Comparison of ENCODE assay signal across 10 mouse cellular contexts in genomic region chr3:37673513-37674261, GRCm38 (mm10). TPM values are rescaled to one million over a fixed set of nuclear protein-coding genes. Genes with fewer than 3 reads are reported as not detected.
DNase-seq lines count a peak whose midpoint lies in the region; ATAC-seq and TF ChIP-seq lines count a peak whose summit lies in the region.
"Had no signal": no experiment of that assay in that cellular context is flagged by ENCODE, and none has a peak within 500 bp of the region (broad histone marks: within the 10 kb centered on the region; RNA-seq: fewer than 3 reads in every experiment).

No protein-coding gene starts in this region.

- H3K27ac ChIP-seq in embryonic facial prominence, embryonic 10.5 days (replicated peaks): no peak overlapping the region
- no peak overlapping the region for H3K27ac ChIP-seq in intestine, embryonic 16.5 days (ENCODE audit: low read length)
- peak overlapping the region; percentile 17; the same call in 1 of the 2 replicates for H3K27ac ChIP-seq in small intestine, adult 2 months (ENCODE audit: insufficient read depth, low read depth, low read length)
- H3K27ac ChIP-seq in lung, postnatal 0 days (ENCODE audit: low read length): no peak overlapping the region
- H3K27ac ChIP-seq: left cerebral cortex, adult 2 months had no signal

- TF ChIP-seq POLR2A in small intestine, adult 2 months (IDR thresholded peaks at IDR 0.05; ENCODE audit: low read depth, low read length): no peak

- WGBS in embryonic facial prominence, embryonic 10.5 days: 55% methylated on average over 13 of the region's 13 CpGs
- 67% methylated on average over 13 of the region's 13 CpGs for WGBS in intestine, embryonic 16.5 days
- WGBS in small intestine, adult 2 months: 50% methylated on average over 13 of the region's 13 CpGs
- 56% methylated on average over 13 of the region's 13 CpGs for WGBS in lung, postnatal 0 days

- TF ChIP-seq EP300 in lung, postnatal 0 days (IDR thresholded peaks at IDR 0.05): no peak

- DNase-seq in left cerebral cortex, postnatal 4 days: peak; percentile 23
- no peak for DNase-seq in left cerebral cortex, postnatal 36 days (ENCODE audit: low spot score in 2 of 2)
- peak; percentile 47 for DNase-seq in embryonic facial prominence, embryonic 10.5 days (ENCODE audit: low spot score)
- DNase-seq in lung, postnatal 36 days: no peak
- DNase-seq in heart, adult 18-20 months: no peak
- no peak for DNase-seq in lung, postnatal 0 days (ENCODE audit: low spot score)
- DNase-seq: liver, postnatal 0 days had no signal

- peaks cover 31% of the 10 kb centered on the region for H3K4me1 ChIP-seq in embryonic facial prominence, embryonic 10.5 days
- peaks cover 7% of the 10 kb centered on the region for H3K4me1 ChIP-seq in intestine, embryonic 16.5 days (ENCODE audit: control insufficient read depth, insufficient read depth, low read length)
- peaks cover 27% of the 10 kb centered on the region; the same call in 1 of the 2 replicates for H3K4me1 ChIP-seq in small intestine, adult 2 months (ENCODE audit: control insufficient read depth, insufficient read depth, insufficient read length, low read length)
- H3K4me1 ChIP-seq in lung, postnatal 0 days (ENCODE audit: insufficient read depth, low read depth, low read length): peaks cover 4% of the 10 kb centered on the region; the same call in 1 of the 2 replicates

- H3K36me3 ChIP-seq in embryonic facial prominence, embryonic 10.5 days (replicated peaks): peaks cover 9% of the 10 kb centered on the region
- no peaks in the 10 kb centered on the region for H3K36me3 ChIP-seq in intestine, embryonic 16.5 days (ENCODE audit: control insufficient read depth, insufficient read depth, low read length)
- no peaks in the 10 kb centered on the region for H3K36me3 ChIP-seq in small intestine, adult 2 months (ENCODE audit: control insufficient read depth, insufficient read depth, low read length)
- no peaks in the 10 kb centered on the region for H3K36me3 ChIP-seq in lung, postnatal 0 days (ENCODE audit: insufficient read depth, low read length)

- H3K9ac ChIP-seq in intestine, embryonic 16.5 days (ENCODE audit: low read depth, low read length): no peak overlapping the region
- H3K9ac ChIP-seq in lung, postnatal 0 days (replicated peaks; ENCODE audit: low read depth): no peak overlapping the region
- H3K9ac ChIP-seq: liver, postnatal 0 days had no signal

- peak; percentile 39 for ATAC-seq in intestine, embryonic 16.5 days
- no peak for ATAC-seq in lung, postnatal 0 days
- ATAC-seq: liver, postnatal 0 days had no signal

- no peak overlapping the region for H3K4me3 ChIP-seq in embryonic facial prominence, embryonic 10.5 days
- H3K4me3 ChIP-seq in intestine, embryonic 16.5 days (ENCODE audit: low read length): no peak overlapping the region
- no peak overlapping the region for H3K4me3 ChIP-seq in small intestine, adult 2 months (ENCODE audit: low read depth, low read length)
- H3K4me3 ChIP-seq in lung, postnatal 0 days (ENCODE audit: low read depth, low read length): no peak overlapping the region
- H3K4me3 ChIP-seq: left cerebral cortex, adult 2 months had no signal

- H3K4me2 ChIP-seq in intestine, embryonic 16.5 days (ENCODE audit: low read depth, low read length): no peak overlapping the region
- H3K4me2 ChIP-seq in lung, postnatal 0 days (replicated peaks; ENCODE audit: low read depth, low read length): no peak overlapping the region

- peaks cover 51% of the 10 kb centered on the region for H3K27me3 ChIP-seq in embryonic facial prominence, embryonic 10.5 days (replicated peaks; ENCODE audit: low read depth, poor library complexity, severe bottlenecking)
- H3K27me3 ChIP-seq in intestine, embryonic 16.5 days (replicated peaks; ENCODE audit: control insufficient read depth, insufficient read depth, low read length): no peaks in the 10 kb centered on the region
- no peaks in the 10 kb centered on the region for H3K27me3 ChIP-seq in small intestine, adult 2 months (ENCODE audit: control insufficient read depth, insufficient read depth, low read length)
- no peaks in the 10 kb centered on the region for H3K27me3 ChIP-seq in lung, postnatal 0 days (replicated peaks; ENCODE audit: insufficient read depth, low read length)

- intact Hi-C loops in left cerebral cortex, postnatal 4 days (cut with DNase I): no loop called here
- intact Hi-C loops in left cerebral cortex, postnatal 36 days (cut with DNase I): no loop called here

- peaks cover 11% of the 10 kb centered on the region for H3K9me3 ChIP-seq in embryonic facial prominence, embryonic 10.5 days
- H3K9me3 ChIP-seq in intestine, embryonic 16.5 days (ENCODE audit: control insufficient read depth, low read length): peaks cover 11% of the 10 kb centered on the region
- H3K9me3 ChIP-seq in lung, postnatal 0 days (ENCODE audit: low read length): peaks cover 9% of the 10 kb centered on the region; the same call in 1 of the 2 replicates

- no peak for TF ChIP-seq CTCF in small intestine, adult 2 months (IDR thresholded peaks at IDR 0.05; ENCODE audit: extremely low read depth, insufficient read length, insufficient replicate concordance, low read depth, low read length)
- TF ChIP-seq CTCF in lung, postnatal 0 days (IDR thresholded peaks at IDR 0.05): no peak

RNA-seq across cellular contexts. Expression of gene Spry1, which starts 33.9 kb away (rescaled TPM):
- 10 to 100 TPM; 15.2 to 15.6 TPM for total RNA-seq in left cerebral cortex, postnatal 4 days (2021)
- total RNA-seq in left cerebral cortex, postnatal 36 days (2021): 1 to 10 TPM; 9.5 to 9.6 TPM
- polyA plus RNA-seq in embryonic facial prominence, embryonic 10.5 days (2016; fragmentation: Nextera tagmentation; extraction: Ambion mirVana): 17.9 and 18.4 TPM in 2 replicates
- polyA plus RNA-seq in intestine, embryonic 16.5 days (2015; fragmentation: Nextera tagmentation; extraction: Ambion mirVana): 11.3 and 13.4 TPM in 2 replicates
- polyA plus RNA-seq in small intestine, adult 2 months (2012; rRNA removed): 7.1 and 17.5 TPM in 2 replicates
- total RNA-seq in heart, adult 18-20 months (2021): 10 to 100 TPM; 22.8 to 25.3 TPM
- polyA plus RNA-seq in lung, postnatal 0 days (2015; fragmentation: Nextera tagmentation; extraction: Ambion mirVana): 23.3 and 24.7 TPM in 2 replicates

RNA-seq across cellular contexts. Expression of gene Gm5148, which starts 50.6 kb away (rescaled TPM):
- total RNA-seq in left cerebral cortex, postnatal 4 days (2021): 1 to 10 TPM; 1.5 to 2.8 TPM
- total RNA-seq in left cerebral cortex, postnatal 36 days (2021): 1 to 10 TPM; 3.7 to 3.9 TPM
- 3.1 and 4.1 TPM in 2 replicates for polyA plus RNA-seq in embryonic facial prominence, embryonic 10.5 days (2016; fragmentation: Nextera tagmentation; extraction: Ambion mirVana)
- polyA plus RNA-seq in intestine, embryonic 16.5 days (2015; fragmentation: Nextera tagmentation; extraction: Ambion mirVana): 4.0 and 5.9 TPM in 2 replicates
- 0.86 and 1.7 TPM in 2 replicates for polyA plus RNA-seq in small intestine, adult 2 months (2012; rRNA removed)
- not detected for total RNA-seq in heart, adult 18-20 months (2021)
- 10.1 and 11.7 TPM in 2 replicates for polyA plus RNA-seq in lung, postnatal 0 days (2015; fragmentation: Nextera tagmentation; extraction: Ambion mirVana)

Comparison
In these comparisons a context has a peak if more than half of its experiments do, and no peak if none do; other contexts are left out.
1. DNase-seq: peak in left cerebral cortex, postnatal 4 days (single experiment) and embryonic facial prominence, embryonic 10.5 days (single experiment); none in left cerebral cortex, postnatal 36 days (0 of 2), lung, postnatal 36 days (single experiment), heart, adult 18-20 months (0 of 2) and lung, postnatal 0 days (single experiment).